Mouse (Mus musculus) heart, embryonic 15.5 days (tissue): ENCODE results near the gene Polr1d. TPM values are rescaled to one million over a fixed set of nuclear protein-coding genes. Genes with fewer than 3 reads are reported as not detected.

Source experiments
- ATAC-seq: fragments of 200-750 bp; cut with Nextera tagmentation; replicated peaks from 2 replicates; pipeline ENCODE4 v1.8.0; 2017; ENCODE audit warnings: low read depth, moderate TSS enrichment; ENCODE audit not compliant: insufficient number of reproducible peaks, insufficient read depth, low FRiP score
- H3K27ac ChIP-seq: fragments of 300-500 bp; sonication (generic); 2 replicates; pipeline ENCODE4 v1.5.1; 2015; ENCODE audit warnings: mild to moderate bottlenecking, inconsistent platforms
- H3K27me3 ChIP-seq: fragments of 300-500 bp; sonication (generic); 2 replicates; pipeline ENCODE4 v1.6.1; 2015; ENCODE audit warnings: inconsistent platforms
- H3K36me3 ChIP-seq: fragments of 300-500 bp; sonication (generic); 2 replicates; pipeline ENCODE4 v1.6.1; 2015; ENCODE audit warnings: mild to moderate bottlenecking, inconsistent platforms
- H3K4me1 ChIP-seq: fragments of 300-500 bp; sonication (generic); replicated peaks from 2 replicates; pipeline ENCODE4 v1.6.1; 2015; ENCODE audit warnings: inconsistent platforms
- H3K4me2 ChIP-seq: fragments of 300-500 bp; sonication (generic); 2 replicates; pipeline ENCODE4 v1.6.1; 2015; ENCODE audit warnings: inconsistent platforms, mild to moderate bottlenecking, moderate library complexity
- H3K4me3 ChIP-seq: fragments of 300-500 bp; sonication (generic); 2 replicates; pipeline ENCODE4 v1.5.1; 2015; ENCODE audit warnings: mild to moderate bottlenecking, inconsistent platforms
- H3K9ac ChIP-seq: fragments of 300-500 bp; sonication (generic); 2 replicates; pipeline ENCODE4 v1.6.1; 2015; ENCODE audit warnings: mild to moderate bottlenecking, inconsistent platforms
- H3K9me3 ChIP-seq: fragments of 300-500 bp; sonication (generic); replicated peaks from 2 replicates; pipeline ENCODE4 v1.6.1; 2016; ENCODE audit warnings: inconsistent platforms
- WGBS: fragments of 180-500 bp; shearing (Covaris S2); methylation state at CpG from one replicate; pipeline ENCODE4 v1.1.7; 2015; ENCODE audit warnings: mixed read lengths; 5-methylcytosine and 5-hydroxymethylcytosine counted together
- polyA plus RNA-seq: library from polyadenylated mRNA; unstranded; fragments of >200 nt; fragmentation: Nextera tagmentation; extraction: Ambion mirVana; gene quantifications from 2 replicates; pipeline ENCODE4 v1.2.1, GENCODE M21; 2015

Gene Polr1d
- polyA plus RNA-seq, 1 experiment from 2014 or later, result 85.2 TPM

DNA sequence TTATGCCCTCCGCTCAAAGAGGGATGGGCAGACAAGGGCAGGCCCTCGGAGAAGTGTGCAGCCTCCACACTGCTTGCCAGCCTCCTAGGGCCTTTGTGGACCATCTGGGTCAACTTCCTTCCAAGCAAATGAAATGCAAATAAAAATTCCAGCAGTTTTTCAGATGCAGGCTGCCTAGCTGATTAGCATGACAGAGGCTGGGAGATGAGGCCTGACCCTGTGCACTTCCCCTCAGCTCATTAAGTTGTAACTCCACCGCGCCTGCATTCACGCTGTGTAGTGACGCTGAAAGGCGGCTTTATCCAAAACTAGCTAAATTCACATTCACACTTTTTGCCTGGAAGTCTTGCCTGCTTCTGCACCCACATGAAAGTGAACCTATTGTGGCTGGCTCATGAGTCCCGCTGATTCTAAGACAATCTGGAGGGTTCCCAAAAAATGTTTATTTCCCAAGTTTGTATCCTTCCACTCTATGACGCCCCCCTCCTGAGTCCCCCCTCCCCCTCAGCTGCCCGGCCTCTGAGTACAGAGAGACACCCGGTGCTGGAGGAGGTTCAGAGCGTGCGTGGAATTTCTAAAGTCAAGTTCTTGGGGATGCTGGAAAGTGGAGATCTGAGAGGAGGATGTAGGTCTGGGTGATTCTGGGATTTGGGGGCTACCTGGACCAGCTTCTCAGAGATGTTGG lies 78.7 kb downstream of the Polr1d start:
- H3K4me1 ChIP-seq, result no peaks in the 10 kb centered on the region
- H3K27me3 ChIP-seq, result peaks cover 17% of the 10 kb centered on the region
- H3K4me2 ChIP-seq, result no peak overlapping the region
- H3K36me3 ChIP-seq, result no peaks in the 10 kb centered on the region
- ATAC-seq, result no peak
- H3K27ac ChIP-seq, result no peak overlapping the region
- no peak overlapping the region for H3K9ac ChIP-seq
- no peak overlapping the region for H3K4me3 ChIP-seq
- WGBS, result 16% methylated on average over 13 of the region's 13 CpGs
- H3K9me3 ChIP-seq, result no peaks in the 10 kb centered on the region

DNA sequence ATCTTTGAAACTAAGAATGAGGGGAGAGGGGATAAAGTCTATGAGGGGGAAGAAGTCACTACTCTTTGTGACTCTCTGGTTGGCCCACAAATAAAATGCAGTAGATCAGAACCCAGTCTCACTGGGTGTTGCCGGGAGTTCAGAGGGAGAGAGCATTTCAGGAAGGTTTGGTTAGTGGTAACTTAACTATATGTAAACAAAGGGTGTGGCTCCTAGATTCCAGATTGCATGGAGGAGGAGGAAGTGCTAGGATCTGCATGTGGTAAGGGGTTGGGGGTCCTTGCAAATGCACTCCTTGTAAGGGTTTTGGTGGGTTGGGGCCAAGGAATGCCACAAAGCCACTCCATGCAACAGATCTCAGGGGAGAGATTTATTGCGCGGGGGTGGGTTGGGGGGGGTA lies 79.5 kb downstream of the Polr1d start:
- H3K4me2 ChIP-seq, result no peak overlapping the region
- H3K27me3 ChIP-seq, result peaks cover 17% of the 10 kb centered on the region
- H3K9ac ChIP-seq, result no peak overlapping the region
- no peaks in the 10 kb centered on the region for H3K4me1 ChIP-seq
- no peaks in the 10 kb centered on the region for H3K9me3 ChIP-seq
- H3K27ac ChIP-seq, result no peak overlapping the region
- no peak for ATAC-seq
- WGBS, result 44% methylated on average over 3 of the region's 3 CpGs
- no peak overlapping the region for H3K4me3 ChIP-seq
- no peaks in the 10 kb centered on the region for H3K36me3 ChIP-seq

DNA sequence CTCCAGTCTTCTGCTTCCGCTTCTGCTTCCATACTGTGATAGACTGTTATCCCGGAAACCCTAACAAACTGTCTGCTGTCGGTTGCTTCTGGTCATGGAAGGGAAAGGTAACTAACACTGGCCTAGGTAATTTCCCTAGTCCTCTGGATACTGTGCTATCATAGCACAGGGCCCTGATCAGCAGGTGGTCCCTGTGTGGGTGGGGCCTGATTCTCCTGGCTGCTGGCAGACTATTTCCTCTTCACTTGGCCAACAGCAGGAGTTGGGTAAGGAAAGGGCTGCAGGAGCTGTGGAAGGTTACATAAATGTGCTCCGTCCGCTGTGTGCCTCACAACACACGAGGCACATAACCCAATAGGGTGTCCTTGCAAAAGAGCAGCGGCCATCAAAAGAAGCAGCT lies 80.6 kb downstream of the Polr1d start:
- Histone ChIP-seq H3K4me1 (no peaks in the 10 kb centered on the region), H3K36me3 (no peaks in the 10 kb centered on the region), H3K4me3 (no peak overlapping the region), H3K27ac (no peak overlapping the region), H3K9ac (no peak overlapping the region), H3K9me3 (no peaks in the 10 kb centered on the region), H3K27me3 (peaks cover 17% of the 10 kb centered on the region), H3K4me2 (no peak overlapping the region)
- 66% methylated on average over 7 of the region's 7 CpGs for WGBS
- ATAC-seq, result no peak

DNA sequence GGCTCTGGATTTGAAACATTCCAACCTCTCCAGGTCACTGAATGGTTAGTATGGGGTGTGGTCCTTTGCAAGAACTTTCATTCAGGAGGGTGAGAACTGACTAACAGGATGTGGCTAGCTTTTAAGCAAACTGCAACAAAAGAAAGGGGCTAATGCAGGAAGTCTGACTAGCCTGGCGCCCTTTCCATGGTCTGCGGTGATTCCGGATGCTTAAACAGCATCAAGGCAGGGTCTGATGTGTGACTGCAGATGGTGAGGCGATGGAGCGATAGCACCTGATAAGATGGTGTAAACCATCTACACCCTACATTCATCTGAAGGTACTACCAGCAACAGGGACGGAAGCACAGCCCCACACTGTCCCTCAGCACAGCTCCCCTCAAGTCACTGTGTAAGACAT lies 82.5 kb downstream of the Polr1d start:
- Histone ChIP-seq H3K36me3 (no peaks in the 10 kb centered on the region), H3K9me3 (no peaks in the 10 kb centered on the region), H3K4me1 (no peaks in the 10 kb centered on the region), H3K9ac (no peak overlapping the region), H3K4me2 (no peak overlapping the region), H3K27ac (no peak overlapping the region), H3K4me3 (no peak overlapping the region), H3K27me3 (peaks cover 22% of the 10 kb centered on the region)
- 58% methylated on average over 6 of the region's 6 CpGs for WGBS
- ATAC-seq, result no peak

DNA sequence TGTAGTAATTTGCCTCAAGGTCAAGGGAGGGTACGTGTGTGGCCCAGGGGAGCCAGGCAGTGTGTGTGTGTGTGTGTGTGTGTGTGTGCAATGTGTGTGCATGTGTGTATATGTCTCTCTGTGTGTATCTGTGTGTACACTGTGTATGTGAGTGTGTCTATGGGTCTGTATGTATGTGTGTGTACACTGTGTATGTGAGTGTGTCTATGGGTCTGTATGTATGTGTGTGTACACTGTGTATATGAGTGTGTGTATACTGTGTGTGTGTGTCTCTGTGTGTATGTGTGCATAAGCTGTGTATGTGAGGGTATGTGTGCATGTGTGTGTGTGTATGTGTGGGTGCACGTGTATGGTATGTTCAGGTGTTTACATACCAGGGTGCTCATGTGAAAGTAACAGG lies 82.9 kb downstream of the Polr1d start:
- H3K27me3 ChIP-seq, result peaks cover 22% of the 10 kb centered on the region

More for the DNA sequence above, 82.9 kb downstream of the Polr1d start:
- Histone ChIP-seq H3K4me3 (no peak overlapping the region), H3K9me3 (no peaks in the 10 kb centered on the region), H3K9ac (no peak overlapping the region), H3K4me2 (no peak overlapping the region), H3K36me3 (no peaks in the 10 kb centered on the region), H3K4me1 (no peaks in the 10 kb centered on the region), H3K27ac (no peak overlapping the region)
- ATAC-seq, result no peak
- WGBS, result 83% methylated on average over 2 of the region's 2 CpGs

Other genes with a start within 250 kb of the Polr1d start
- gene Rpl21, start 244.2 kb upstream of the Polr1d start, polyA plus RNA-seq, result 288 and 325 TPM in 2 replicates
- 11.5 and 13.4 TPM in 2 replicates for gene Rasl11a, start 232.0 kb upstream of the Polr1d start, polyA plus RNA-seq
- gene Gtf3a, start 128.4 kb upstream of the Polr1d start, polyA plus RNA-seq, result 68.3 and 84.7 TPM in 2 replicates
- 18.3 and 21.9 TPM in 2 replicates for gene Mtif3, start 113.2 kb upstream of the Polr1d start, polyA plus RNA-seq
- gene Lnx2, start 464 bp upstream of the Polr1d start, polyA plus RNA-seq, result 11.2 and 14.2 TPM in 2 replicates
- not detected in 2 replicates for gene Gsx1, start 111.6 kb downstream of the Polr1d start, polyA plus RNA-seq
- gene Pdx1, start 192.9 kb downstream of the Polr1d start, polyA plus RNA-seq, result not detected in 2 replicates
- gene Cdx2, start 230.2 kb downstream of the Polr1d start, polyA plus RNA-seq, result not detected in 2 replicates
- gene Urad, start 245.4 kb downstream of the Polr1d start, polyA plus RNA-seq, result not detected in 2 replicates